Mouse (Mus musculus) gastrocnemius, postnatal 10 days (tissue): ENCODE data around the gene Ccl28. TPM values are rescaled to one million over a fixed set of nuclear protein-coding genes. Genes with fewer than 3 reads are reported as not detected.
"Not testable (repeated sequence)": the region's sequence is repeated elsewhere in the genome, so short reads cannot be mapped to it uniquely, and the experiment has no call there.

ENCODE experiments used
- DNase-seq: peaks from one replicate; pipeline ENCODE4 v3.0.0; 2021; ENCODE audit warnings: mixed read lengths
- long read RNA-seq, 2 experiments: library from polyadenylated mRNA; stranded (forward); transcript quantifications; one replicate each; pipeline ENCODE4 v2.0.0; 2021
- total RNA-seq, 2 experiments: library from RNA; stranded (reverse); gene quantifications; 2 replicates each; pipeline ENCODE4 v1.2.3; 2021

The Ccl28 gene
- under 1 TPM; 0.19 to 0.23 TPM for total RNA-seq
- long read RNA-seq, experiment 1, result 0 reads
- long read RNA-seq, experiment 2, result 0 reads

DNA sequence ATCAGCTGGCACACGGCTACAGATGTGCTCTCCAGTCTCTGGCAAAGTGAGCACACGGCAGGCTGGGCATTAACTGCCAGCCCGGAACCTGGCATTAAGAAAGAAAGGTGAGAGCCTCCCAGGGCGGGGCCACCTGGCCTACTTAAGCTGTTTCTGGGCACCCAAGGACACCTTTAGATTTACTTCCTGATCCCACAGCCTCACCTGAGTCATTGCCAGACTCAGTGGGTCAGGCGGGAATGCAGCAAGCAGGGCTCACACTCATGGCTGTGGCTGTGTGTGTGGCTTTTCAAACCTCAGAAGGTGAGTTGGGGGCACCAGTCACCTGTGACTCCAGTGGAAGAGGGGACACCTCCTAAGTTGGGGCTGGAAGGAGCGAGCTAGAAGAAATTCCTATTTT is at the start of gene Ccl28:
Gene Ccl28 (plus strand): TSS at position 186 of the 400 bp plus-strand sequence.
- no peak for DNase-seq

DNA sequence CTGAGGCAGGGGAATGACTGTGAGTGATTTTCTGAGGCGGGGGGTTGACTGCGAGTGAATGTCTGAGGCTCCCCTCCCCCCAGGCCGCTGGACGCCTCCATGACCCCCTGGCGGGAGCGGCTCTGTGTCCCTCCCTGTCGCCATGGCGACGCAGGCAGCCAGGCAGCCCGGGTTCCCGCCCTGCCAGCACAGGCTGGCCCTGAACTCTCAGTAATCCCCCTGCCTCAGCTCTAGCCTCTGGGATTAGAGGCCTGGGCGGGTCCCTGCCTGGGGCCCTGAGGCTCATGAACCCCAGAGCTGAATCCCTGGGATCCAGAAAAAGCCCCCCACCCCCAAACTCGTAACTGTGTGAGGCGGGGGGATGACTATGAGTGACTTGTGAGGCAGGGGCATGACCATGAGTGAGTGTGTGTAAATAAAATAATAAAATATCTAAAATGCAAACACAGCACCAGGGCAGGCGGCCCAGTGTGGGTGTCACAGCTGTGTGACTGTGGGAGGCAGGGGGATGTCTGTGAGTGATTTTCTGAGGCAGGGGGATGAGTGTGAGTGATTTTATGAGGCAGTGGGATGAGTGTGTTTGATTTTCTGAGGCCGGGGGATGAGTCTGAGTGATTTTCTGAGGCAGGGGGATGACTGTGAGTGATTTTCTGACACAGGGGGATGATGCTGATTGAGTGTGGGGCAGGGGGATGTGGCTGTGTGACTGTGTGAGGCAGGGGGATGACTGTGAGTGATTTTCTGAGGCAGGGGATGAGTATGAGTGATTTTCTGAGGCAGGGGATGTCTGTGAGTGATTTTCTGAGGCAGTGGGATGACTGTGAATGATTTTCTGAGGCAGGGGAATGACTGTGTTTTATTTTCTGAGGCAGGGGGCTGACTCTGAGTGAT is 27.1 kb upstream of the Ccl28 start:
- peak; percentile 16 for DNase-seq

DNA sequence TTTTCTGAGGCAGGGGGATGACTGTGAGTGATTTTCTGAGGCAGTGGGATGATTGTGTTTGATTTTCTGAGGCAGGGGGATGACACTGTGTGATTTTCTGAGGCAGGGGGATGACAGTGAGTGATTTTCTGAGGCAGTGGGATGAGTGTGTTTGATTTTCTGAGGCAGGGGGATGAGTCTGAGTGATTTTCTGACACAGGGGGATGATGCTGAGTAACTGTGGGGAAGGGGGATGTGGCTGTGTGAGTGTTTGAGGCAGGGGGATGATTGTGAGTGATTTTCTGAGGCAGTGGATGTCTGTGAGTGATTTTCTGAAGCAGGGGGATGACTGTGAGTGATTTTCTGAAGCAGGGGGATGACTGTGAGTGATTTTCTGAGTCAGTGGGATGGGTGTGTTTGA is 25.2 kb upstream of the Ccl28 start:
- DNase-seq, result peak; percentile 14

DNA sequence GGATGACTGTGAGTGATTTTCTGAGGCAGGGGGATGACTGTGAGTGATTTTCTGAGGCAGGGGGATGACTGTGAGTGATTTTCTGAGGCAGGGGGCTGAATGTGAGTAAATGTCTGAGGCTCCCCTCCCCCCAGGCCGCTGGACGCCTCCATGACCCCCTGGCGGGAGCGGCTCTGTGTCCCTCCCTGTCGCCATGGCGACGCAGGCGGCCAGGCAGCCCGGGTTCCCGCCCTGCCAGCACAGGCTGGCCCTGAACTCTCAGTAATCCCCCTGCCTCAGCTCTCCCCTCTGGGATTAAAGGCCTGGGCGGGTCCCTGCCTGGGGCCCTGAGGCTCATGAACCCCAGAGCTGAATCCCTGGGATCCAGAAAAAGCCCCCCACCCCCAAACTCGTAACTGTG is 24.6 kb upstream of the Ccl28 start:
- DNase-seq, result peak; percentile 21

DNA sequence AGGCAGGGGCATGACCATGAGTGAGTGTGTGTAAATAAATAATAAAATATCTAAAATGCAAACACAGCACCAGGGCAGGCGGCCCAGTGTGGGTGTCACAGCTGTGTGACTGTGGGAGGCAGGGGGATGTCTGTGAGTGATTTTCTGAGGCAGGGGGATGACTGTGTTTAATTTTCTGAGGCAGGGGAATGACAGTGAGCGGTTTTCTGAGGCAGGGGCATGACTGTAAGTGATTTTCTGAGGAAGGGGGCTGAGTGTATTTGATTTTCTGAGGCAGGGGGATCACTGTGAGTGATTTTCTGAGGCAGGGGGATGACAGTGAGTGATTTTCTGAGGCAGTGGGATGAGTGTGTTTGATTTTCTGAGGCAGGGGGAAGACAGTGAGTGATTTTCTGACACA is 24.1 kb upstream of the Ccl28 start:
- not testable (repeated sequence) for DNase-seq

DNA sequence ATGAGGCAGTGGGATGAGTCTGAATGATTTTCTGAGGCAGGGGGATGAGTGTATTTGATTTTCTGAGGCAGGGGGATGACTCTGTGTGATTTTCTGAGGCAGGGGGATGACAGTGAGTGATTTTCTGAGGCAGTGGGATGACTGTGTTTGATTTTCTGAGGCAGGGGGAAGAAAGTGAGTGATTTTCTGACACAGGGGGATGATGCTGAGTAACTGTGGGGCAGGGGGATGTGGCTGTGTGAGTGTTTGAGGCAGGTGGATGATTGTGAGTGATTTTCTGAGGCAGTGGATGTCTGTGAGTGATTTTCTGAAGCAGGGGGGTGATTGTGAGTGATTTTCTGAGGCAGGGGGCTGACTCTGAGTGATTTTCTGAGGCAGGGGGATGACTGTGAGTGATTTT is 23.5 kb upstream of the Ccl28 start:
- peak; percentile 68 for DNase-seq

DNA sequence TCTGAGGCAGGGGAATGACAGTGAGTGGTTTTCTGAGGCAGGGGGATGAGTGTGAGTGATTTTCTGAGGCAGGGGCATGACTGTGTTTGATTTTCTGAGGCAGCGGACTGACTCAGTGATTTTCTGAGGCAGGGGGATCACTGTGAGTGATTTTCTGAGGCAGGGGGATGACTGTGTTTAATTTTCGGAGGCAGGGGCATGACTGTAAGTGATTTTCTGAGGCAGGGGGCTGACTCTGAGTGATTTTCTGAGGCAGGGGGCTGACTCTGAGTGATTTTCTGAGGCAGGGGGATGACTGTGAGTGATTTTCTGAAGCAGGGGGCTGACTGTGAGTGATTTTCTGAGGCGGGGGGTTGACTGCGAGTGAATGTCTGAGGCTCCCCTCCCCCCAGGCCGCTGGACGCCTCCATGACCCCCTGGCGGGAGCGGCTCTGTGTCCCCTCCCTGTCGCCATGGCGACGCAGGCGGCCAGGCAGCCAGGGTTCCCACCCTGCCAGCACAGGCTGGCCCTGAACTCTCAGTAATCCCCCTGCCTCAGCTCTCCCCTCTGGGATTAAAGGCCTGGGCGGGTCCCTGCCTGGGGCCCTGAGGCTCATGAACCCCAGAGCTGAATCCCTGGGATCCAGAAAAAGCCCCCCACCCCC is 20.8 kb upstream of the Ccl28 start:
- peak; percentile 70 for DNase-seq

DNA sequence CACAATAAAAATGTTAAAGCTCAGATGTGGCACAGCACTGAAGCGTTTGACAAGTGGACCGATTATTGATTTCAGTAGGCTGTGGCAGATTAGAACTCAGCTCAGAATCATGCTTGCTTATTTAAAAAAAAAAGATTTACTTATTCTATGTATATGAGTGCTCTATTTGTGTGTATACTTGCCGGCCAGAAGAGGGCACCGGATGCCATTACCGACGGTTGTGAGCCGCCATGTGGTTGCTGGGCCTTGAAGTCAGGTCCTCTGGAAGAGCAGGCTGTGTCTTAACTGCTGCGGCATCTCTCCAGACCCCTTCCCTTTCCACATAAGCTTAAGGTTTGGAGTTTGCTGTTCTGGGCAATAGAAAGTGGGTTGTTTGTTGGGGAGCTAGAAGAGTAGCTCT is 19.7 kb upstream of the Ccl28 start:
- not testable (repeated sequence) for DNase-seq

DNA sequence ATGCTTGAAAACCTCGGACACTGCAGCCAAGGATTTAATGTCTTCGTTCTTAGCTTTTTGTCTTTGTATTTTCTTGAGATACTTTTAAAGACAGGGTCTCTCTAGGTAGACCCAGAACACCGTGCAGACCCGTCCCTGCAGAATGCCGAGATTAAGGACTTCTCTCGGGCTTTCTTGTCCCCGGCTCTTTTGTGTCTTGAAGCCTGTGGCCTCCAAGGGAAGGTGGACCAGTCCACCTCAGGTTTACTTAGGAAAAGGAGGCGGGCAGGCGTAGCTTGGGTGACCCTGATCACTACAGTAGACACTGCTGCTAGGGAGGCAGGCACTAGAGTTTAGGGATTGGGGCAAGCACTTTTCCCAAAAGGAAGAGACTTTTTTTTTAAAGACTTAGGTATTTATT is 19.3 kb upstream of the Ccl28 start:
- not testable (repeated sequence) for DNase-seq

DNA sequence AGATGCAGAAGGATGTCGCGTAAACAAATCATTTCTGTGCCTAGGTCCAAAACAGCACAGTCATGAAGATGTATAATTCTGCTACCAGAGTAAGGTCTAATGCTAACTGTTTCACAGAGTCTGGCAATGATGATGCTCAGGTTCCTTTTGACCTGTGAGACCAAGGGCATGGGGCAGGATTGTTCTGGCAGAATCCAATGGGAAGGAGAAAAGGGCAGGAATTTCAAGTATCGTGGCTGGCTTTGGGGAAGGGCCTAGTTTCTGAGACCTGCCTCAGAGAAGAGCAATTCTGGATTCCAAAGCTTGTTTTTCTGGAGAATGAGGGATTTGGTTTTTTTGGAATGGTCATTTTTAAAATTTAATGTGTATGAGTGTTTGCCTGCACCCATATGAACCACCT is 4.8 kb upstream of the Ccl28 start:
- DNase-seq, result no peak

DNA sequence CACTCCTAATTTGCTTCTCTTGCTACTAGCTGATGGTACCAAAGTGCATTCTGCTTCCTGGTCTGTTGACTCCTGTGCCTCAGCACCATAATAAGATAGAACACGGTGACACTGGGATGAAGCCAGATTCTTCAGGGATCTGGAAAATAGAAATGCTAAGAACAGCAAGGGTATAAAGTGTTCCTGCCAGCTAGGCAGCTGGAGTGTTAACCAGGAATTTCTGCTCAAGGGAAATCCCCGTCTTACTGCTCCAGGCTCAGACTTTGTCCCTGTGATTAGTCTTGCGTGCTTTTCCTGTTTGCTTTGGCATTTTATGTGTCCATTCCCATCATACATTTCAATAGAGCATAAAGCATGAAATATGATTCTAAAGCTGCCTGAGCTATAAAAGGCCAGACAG is 3.9 kb upstream of the Ccl28 start:
- DNase-seq, result no peak

DNA sequence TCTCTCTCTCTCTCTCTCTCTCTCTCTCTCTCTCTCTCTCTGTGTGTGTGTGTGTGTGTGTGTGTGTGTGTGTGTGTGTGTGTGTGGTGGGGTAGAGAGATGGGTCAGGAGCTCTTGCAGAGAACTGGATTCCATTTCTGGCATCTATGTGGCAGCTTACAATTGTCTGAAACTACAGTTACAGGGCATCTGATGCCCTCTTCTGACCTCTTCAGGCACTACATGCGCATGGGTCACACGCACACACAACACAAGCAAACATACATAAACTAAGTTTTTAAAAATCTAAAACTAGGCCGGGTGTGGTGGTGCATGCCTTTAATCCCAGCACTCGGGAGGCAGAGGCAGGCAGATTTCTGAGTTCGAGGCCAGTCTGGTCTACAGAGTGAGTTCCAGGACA is 2.3 kb downstream of the Ccl28 start:
- DNase-seq, result peak; percentile 10

DNA sequence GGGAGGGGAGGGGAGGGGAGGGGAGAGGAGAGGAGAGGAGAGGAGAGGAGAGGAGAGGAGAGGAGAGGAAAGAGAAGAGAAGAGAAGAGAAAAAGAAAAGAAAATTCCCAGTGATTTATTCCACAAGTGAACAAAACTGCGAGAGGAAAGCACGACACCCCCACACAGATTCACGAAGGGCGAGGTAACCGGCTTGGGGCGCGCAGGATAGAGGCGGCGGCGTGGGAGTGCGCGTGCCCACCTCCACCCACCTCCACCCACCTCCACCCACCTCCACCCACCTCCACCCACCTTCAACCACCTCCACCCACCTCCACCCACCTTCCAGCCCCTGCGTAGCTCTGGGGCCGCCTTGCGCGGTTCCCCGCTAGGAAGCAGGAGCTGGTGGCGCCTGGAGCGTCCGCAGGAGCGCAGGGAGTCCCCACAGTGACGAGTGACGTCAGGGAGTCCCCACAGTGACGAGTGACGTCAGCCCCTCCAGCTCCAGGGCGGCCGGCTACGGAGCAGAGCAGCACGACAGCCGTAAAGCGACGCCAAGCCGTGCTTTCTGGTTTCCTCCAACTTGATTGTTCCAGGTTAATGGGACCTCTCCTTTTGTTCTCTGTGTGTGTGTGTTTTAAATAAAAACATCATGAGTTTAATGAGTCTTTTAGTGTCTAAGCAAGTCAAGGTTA is 8.0 kb downstream of the Ccl28 start:
- peak; percentile 81 for DNase-seq

DNA sequence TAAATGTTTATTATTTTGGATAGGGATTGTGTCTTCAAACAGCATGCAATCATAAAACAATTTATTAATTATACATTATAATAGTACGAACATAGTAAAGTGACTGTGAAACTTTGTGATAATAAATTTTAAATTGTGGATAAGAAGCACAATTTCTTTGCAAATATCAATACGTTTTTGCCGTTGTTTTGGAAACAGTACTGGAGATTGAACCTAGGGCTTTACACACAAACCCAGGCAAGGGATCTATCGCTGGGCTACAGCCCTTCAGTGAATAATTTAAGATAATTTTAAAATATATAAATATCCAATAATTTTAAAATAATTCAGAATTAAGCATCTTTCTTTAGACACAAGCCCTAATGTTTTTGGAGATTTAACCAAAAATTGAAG is 8.5 kb downstream of the Ccl28 start:
- DNase-seq, result no peak

DNA sequence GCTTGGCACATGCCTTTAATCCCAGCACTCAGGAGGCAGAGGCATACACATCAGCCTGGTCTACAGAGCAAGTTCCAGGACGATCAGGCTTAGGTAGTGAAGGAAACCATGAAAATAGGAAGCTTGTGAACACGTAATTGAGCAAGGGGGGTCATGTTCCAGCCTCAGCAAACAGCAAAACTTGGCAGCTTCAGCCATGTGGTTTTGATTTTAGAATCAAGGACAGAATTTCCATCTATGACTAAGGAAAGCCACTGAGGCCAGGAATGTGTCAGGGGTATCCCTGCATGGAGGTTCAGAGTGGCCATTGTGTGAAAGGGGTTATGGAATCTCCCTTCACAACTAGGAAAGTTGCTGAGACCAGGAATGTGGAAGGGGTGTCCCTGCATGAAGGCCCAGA is 11.9 kb downstream of the Ccl28 start:
- DNase-seq, result no peak

DNA sequence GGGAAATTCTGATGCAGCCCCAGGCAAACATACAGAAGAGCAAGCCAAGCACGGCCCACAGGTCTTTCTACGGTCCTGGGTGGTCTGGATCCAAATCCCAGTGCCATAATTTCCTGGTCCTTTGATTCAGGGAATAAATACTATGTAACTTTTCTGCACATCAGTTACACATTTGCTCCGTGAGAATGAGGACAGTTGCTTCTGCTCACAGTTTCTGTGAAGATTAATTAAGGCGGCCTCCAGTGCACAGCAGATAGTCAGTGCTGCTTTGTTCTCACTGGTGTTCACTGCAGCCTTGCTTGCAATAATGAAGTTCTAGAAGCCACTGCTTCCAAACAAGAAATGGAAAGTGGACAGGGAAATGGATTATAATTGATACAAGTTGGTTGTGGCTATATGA is 14.2 kb downstream of the Ccl28 start:
- no peak for DNase-seq

DNA sequence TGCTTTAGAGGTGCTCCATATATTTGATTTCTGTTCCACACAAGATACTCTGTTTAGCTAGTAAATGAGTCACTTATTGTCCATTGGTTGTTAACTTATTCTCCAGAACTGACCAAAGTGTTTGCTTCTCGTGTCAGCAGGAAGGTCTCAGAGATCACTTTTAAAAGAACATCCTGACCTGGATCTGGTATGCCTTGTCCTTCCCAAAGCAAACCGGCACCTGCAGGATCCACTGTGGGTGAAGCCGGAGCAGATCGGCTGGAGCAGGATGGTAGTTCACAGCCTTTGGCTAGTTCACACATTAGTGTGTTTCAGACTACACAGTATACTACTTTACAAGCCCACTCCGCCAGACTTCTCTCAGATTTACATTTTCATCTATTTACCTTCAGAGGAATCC is 14.8 kb downstream of the Ccl28 start:
- no peak for DNase-seq

DNA sequence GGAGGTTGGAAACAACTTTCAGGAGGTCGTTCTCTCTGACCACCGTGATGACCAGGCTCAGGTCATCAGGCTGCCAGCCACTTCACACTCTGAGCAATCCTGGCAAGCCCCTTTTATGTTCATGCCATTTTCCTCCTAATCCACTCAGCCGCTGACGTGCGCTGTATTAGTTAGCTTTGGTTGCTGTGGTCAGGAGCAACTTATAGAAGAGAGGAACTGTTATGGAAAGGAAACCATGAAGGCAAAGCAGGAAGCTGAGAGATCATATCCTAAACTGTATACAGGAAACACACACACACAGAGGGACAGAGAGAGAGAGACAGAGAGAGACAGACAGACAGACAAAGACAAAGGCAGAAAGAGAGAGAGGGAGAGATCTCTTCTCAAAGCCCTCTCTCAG is 15.7 kb downstream of the Ccl28 start:
- DNase-seq, result no peak

DNA sequence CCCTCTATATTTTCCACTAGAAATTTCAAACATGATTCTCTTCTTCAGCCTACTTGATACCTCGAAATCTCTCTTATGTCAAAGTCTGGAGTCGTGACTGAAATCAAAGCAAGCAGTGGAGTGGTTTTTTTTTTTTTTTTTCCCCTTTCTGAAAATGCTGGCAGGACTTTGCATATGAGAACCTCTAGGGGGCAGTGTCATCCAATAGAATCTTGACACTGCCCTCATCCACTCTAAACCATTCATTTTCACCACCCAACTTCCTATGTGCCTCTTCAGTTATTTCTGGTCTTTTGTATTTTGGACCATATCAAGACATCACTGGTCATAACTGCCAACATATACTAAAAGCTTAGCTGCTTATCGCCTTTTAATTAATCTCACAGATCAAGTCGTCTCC is 16.9 kb downstream of the Ccl28 start:
- no peak for DNase-seq

DNA sequence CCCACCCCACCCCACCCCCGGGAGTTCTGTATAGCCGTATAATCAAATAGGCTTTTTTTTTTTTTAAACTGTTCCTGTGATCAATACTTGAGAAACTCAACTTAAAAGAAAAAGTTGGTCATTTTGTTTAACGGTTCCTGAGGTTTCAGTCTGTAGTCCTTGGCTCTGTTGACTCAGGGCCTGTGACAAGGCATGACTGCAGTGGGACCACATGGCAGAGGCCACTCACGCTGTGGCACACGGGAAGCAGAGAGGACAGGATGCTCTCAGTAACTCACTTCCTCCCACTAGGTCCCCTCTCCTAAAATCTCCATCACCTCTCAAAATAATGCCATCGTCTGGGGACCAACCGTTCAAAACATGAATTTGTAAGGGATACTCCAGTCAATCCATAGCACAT is 17.5 kb downstream of the Ccl28 start:
- DNase-seq, result no peak

DNA sequence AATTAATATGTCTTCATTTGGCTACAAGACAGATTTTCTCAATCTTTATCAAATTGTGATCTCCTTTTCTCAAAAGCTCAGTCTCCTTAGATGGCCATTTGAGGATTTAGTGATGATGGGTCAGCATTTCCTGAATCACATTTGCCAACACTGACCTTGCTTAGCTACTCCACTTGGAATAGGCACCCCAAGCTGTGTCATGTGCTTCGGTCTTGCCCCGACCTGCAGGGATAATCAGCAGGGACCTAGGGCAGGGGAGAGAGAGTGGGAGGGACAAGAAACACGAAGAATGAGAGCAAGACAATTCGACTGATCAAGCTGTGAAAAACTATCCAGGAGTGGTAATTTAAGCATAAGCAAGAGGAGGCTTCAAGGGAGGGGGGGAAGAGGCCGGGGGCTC is 21.1 kb downstream of the Ccl28 start:
- DNase-seq, result no peak

DNA sequence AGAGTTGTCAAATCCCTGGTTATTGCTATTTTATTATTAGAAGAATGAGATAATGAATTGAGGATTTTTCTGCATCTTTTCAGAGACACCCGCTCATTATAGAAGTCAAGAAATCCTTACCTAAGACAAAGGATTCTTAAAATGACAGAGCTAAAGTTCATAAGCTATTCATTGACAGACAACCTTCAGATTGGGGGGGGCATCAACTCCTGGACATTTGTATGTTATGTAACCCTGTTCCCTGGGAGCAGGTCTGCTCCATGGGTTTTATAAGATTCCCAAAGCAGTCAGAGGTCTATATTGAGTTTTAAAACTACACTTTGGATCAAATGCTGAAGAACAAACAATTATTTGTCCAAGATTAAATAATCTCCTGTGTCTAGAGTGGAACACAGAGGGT is 22.9 kb downstream of the Ccl28 start:
- DNase-seq, result no peak
